Mouse (Mus musculus) liver, embryonic 16.5 days (tissue): ENCODE results near the gene Hlcs. TPM values are rescaled to one million over a fixed set of nuclear protein-coding genes. Genes with fewer than 3 reads are reported as not detected.

Source experiments
- ATAC-seq: fragments of 200-750 bp; cut with Nextera tagmentation; 2 replicates; pipeline ENCODE4 v1.8.0; 2017; ENCODE audit warnings: low read depth, mild to moderate bottlenecking, moderate number of reproducible peaks, moderate library complexity
- H3K27ac ChIP-seq: fragments of 300-500 bp; sonication (generic); 2 replicates; pipeline ENCODE4 v1.5.1; 2014; ENCODE audit warnings: mild to moderate bottlenecking, low read length
- H3K27me3 ChIP-seq: fragments of 300-500 bp; sonication (generic); 2 replicates; pipeline ENCODE4 v1.6.1; 2014; ENCODE audit warnings: low read depth, low read length, mixed read lengths; ENCODE audit not compliant: control insufficient read depth, insufficient read depth
- H3K36me3 ChIP-seq: fragments of 300-500 bp; sonication (generic); 2 replicates; pipeline ENCODE4 v1.6.1; 2014; ENCODE audit warnings: mild to moderate bottlenecking; ENCODE audit not compliant: control insufficient read depth, insufficient read depth
- H3K4me1 ChIP-seq: fragments of 300-500 bp; sonication (generic); 2 replicates; pipeline ENCODE4 v1.6.1; 2014; ENCODE audit warnings: low read depth, low read length, mixed read lengths; ENCODE audit not compliant: control insufficient read depth
- H3K4me2 ChIP-seq: fragments of 300-500 bp; sonication (generic); 2 replicates; pipeline ENCODE4 v1.6.1; 2014; ENCODE audit warnings: low read depth, low read length, mixed read lengths
- H3K4me3 ChIP-seq: fragments of 300-500 bp; sonication (generic); 2 replicates; pipeline ENCODE4 v1.5.1; 2014; ENCODE audit warnings: low read depth, mild to moderate bottlenecking, low read length
- H3K9ac ChIP-seq: fragments of 300-500 bp; sonication (generic); 2 replicates; pipeline ENCODE4 v1.6.1; 2014; ENCODE audit warnings: low read depth, low read length
- H3K9me3 ChIP-seq: fragments of 300-500 bp; sonication (generic); replicated peaks from 2 replicates; pipeline ENCODE4 v1.6.1; 2016; ENCODE audit warnings: low read length; ENCODE audit not compliant: control insufficient read depth
- WGBS: fragments of 180-500 bp; shearing (Covaris S2); extraction: QIAGEN DNeasy Blood & Tissue Kit; methylation state at CpG from one replicate; pipeline ENCODE4 v1.1.7; 2014; ENCODE audit not compliant: insufficient replicate concordance; 5-methylcytosine and 5-hydroxymethylcytosine counted together
- polyA plus RNA-seq: library from polyadenylated mRNA; unstranded; fragments of >200 nt; fragmentation: Nextera tagmentation; extraction: Ambion mirVana; gene quantifications from 2 replicates; pipeline ENCODE4 v1.2.1, GENCODE M21; 2015

The Hlcs gene
- polyA plus RNA-seq, 1 experiment from 2014 or later: 2.2 TPM

DNA sequence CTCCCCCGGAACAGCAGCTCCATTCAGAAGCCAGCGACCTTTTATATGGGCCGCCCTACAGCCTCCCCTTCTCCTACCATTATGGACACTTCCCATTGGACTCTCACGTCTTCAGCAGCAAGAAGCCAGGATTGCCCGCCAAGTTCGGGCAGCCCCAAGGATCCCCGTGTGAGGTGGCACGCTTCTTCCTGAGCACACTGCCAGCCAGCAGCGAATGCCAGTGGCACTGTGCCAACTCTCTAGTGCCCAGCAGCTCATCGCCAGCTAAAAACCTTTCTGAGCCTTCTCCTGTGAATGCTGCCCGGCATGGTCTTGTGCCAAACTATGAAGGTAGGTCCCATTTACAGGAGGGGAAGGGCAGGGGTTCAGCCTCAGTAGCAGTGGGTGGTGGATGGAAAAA is 190.1 kb downstream of the Hlcs start:
- Histone ChIP-seq H3K9me3 (no peaks in the 10 kb centered on the region), H3K36me3 (no peaks in the 10 kb centered on the region), H3K4me3 (no peak overlapping the region), H3K9ac (no peak overlapping the region), H3K27me3 (peaks cover 41% of the 10 kb centered on the region), H3K4me2 (no peak overlapping the region), H3K4me1 (no peaks in the 10 kb centered on the region), H3K27ac (no peak overlapping the region)
- 65% methylated on average over 11 of the region's 11 CpGs for WGBS
- ATAC-seq: no peak

DNA sequence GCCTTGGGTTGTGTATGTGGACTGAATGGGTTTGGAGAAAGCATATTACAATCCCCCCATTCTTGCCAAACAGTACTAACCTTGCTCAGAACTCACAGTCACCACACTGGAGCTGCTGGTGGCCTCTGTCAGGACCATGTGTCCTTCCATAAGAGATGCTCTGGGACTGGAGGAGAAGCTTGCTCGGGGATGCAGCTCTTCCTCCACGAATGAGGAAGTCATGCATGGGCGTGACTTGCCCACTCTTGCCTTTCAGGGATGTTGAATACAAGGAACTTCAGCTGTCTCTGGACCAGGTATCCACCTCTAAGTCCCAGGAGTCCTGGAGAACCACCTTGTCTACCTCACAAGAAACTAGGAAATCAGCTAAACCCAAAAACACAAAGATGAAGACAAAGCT is 191.0 kb downstream of the Hlcs start:
- no peak overlapping the region for H3K27ac ChIP-seq
- no peaks in the 10 kb centered on the region for H3K36me3 ChIP-seq
- H3K9me3 ChIP-seq: no peaks in the 10 kb centered on the region
- peaks cover 36% of the 10 kb centered on the region for H3K27me3 ChIP-seq
- H3K4me3 ChIP-seq: no peak overlapping the region
- no peak overlapping the region for H3K9ac ChIP-seq
- H3K4me1 ChIP-seq: no peaks in the 10 kb centered on the region
- ATAC-seq: no peak
- WGBS: 35% methylated on average over 3 of the region's 3 CpGs
- no peak overlapping the region for H3K4me2 ChIP-seq

DNA sequence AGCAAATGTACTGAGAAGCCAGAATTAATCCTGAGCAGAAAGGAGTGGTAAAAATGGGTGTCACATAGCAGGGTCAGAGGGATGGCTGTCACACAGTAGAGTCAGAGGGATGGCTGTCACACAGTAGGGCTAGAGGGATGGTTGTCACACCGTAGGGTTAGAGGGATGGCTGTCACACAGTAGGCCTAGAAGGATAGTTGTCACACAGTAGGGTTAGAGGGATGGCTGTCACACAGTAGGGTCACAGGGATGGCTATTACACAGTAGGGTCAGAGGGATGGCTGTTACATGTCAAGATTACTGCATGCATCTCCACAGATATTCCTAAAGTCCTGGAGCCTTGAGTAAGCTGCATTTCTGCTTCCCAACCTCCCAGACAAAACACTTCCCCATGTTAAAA is 195.0 kb downstream of the Hlcs start:
- H3K4me1 ChIP-seq: no peaks in the 10 kb centered on the region
- no peak overlapping the region for H3K4me3 ChIP-seq
- H3K4me2 ChIP-seq: no peak overlapping the region
- ATAC-seq: no peak
- no peak overlapping the region for H3K27ac ChIP-seq
- H3K9me3 ChIP-seq: no peaks in the 10 kb centered on the region
- H3K36me3 ChIP-seq: no peaks in the 10 kb centered on the region
- peaks cover 2% of the 10 kb centered on the region for H3K27me3 ChIP-seq
- H3K9ac ChIP-seq: no peak overlapping the region
- WGBS: 80% methylated on average over 1 of the region's 1 CpGs

DNA sequence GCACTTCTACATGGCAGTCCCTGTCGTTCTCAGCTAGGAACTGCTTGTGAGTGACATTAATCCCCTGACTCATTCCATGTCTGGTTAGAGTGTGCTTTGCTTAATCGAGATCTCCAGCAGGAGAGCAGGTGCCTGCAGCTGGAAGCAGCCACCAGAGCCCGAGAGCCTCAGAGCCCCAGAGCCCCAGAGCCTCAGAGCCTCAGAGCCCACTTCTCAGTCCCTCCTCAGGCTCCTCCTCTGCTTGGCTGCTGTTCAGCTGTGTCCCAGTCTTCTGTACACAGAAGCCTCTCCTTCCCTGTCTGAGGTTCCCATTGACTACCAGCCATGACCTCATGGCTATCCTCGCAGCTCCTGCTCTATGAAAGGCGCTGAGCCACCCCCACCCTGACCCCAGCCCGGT is 196.0 kb downstream of the Hlcs start:
- no peaks in the 10 kb centered on the region for H3K36me3 ChIP-seq
- H3K4me2 ChIP-seq: no peak overlapping the region
- H3K9me3 ChIP-seq: no peaks in the 10 kb centered on the region
- no peak overlapping the region for H3K9ac ChIP-seq
- no peak overlapping the region for H3K27ac ChIP-seq
- 42% methylated on average over 6 of the region's 6 CpGs for WGBS
- H3K4me1 ChIP-seq: no peaks in the 10 kb centered on the region
- 0 out of 2 replicates have a peak, but pooled peaks have one; percentile 2 for ATAC-seq
- no peaks in the 10 kb centered on the region; the same call in 1 of the 2 replicates for H3K27me3 ChIP-seq
- no peak overlapping the region for H3K4me3 ChIP-seq

DNA sequence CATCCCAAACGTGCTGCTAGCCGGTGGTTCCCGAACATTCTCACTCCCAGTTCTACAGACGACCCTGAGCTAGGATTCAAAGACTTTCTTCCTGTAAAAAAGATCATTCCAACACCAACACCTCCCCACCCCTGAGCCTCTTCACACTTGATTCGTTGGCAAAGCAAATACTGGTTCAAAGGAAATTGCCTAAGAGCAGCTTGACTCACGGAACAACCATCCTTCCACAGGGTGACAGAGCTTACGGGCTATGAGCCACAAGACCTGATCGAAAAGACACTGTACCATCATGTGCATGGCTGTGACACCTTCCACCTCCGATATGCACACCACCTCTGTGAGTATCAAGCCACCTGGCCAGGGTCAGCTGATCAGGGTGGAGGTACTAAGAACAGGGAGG is 198.7 kb downstream of the Hlcs start:
- no peak overlapping the region for H3K9ac ChIP-seq
- no peak overlapping the region for H3K27ac ChIP-seq
- ATAC-seq: no peak
- no peaks in the 10 kb centered on the region for H3K4me1 ChIP-seq
- H3K9me3 ChIP-seq: no peaks in the 10 kb centered on the region
- H3K4me2 ChIP-seq: no peak overlapping the region
- H3K4me3 ChIP-seq: no peak overlapping the region
- H3K27me3 ChIP-seq: no peaks in the 10 kb centered on the region
- H3K36me3 ChIP-seq: no peaks in the 10 kb centered on the region
- 60% methylated on average over 9 of the region's 9 CpGs for WGBS

DNA sequence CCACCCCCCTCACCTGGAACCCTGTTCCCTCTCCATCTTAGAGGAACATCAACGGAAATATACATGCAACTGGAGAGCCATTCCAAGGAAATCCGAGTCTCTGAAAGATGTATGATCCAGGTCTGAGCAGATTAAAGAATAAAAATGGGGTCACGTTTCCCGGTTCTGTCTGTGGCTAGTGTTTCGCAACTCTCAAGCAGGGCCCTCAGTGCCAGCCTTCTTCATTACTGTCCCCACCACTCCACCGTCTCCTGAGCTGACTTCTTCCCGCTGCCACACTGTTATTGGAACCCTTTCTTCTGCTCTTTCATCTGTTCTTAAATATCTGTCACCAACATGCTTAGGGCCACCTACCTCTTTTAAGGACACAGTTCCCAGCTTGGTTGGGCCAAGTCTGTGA is 200.2 kb downstream of the Hlcs start:
- no peaks in the 10 kb centered on the region for H3K4me1 ChIP-seq
- H3K9me3 ChIP-seq: no peaks in the 10 kb centered on the region
- no peaks in the 10 kb centered on the region for H3K36me3 ChIP-seq
- no peak overlapping the region for H3K4me2 ChIP-seq
- ATAC-seq: no peak
- H3K4me3 ChIP-seq: no peak overlapping the region
- H3K9ac ChIP-seq: no peak overlapping the region
- H3K27me3 ChIP-seq: no peaks in the 10 kb centered on the region
- WGBS: 45% methylated on average over 7 of the region's 7 CpGs
- no peak overlapping the region for H3K27ac ChIP-seq

DNA sequence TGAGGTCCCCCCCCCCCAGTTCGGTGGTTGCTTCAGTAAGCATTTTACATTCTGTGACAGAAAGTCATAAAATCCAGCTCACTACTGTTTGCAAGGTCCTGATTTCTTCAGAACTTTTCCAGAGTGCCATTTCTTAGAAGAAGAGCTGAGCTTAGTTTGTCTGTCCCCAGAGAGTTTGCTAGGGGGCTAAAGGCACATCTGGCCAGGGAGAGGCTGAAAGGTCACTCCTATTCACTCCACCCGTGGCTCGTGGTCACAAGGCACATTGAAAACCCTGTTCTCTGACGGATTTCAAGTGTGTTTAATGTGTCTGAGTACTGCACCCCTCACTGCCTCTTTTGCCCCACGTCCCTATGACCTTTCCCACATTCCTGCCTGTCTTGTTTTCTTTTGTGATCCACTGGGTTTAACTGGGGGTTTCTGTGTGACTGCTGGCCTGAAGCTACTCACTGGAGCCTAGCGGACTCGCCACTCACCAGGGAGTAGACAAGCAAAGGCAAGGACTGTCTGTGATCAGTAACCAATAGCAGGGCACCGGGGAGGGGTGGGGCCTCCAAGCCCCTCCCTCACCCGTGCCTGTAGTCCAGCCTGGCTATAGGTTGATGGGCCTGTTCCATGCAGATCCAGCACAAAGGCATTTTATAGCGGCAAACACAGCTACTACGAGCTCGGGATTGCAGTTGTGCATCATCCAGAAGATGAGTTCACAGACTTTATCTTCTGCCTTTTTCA is 215.5 kb downstream of the Hlcs start:
- Histone ChIP-seq H3K9me3 (no peaks in the 10 kb centered on the region), H3K4me1 (no peaks in the 10 kb centered on the region), H3K9ac (no peak overlapping the region), H3K27ac (no peak overlapping the region), H3K36me3 (no peaks in the 10 kb centered on the region), H3K27me3 (peaks cover 61% of the 10 kb centered on the region), H3K4me2 (no peak overlapping the region), H3K4me3 (no peak overlapping the region)
- 10% methylated on average over 12 of the region's 12 CpGs for WGBS
- ATAC-seq: no peak

DNA sequence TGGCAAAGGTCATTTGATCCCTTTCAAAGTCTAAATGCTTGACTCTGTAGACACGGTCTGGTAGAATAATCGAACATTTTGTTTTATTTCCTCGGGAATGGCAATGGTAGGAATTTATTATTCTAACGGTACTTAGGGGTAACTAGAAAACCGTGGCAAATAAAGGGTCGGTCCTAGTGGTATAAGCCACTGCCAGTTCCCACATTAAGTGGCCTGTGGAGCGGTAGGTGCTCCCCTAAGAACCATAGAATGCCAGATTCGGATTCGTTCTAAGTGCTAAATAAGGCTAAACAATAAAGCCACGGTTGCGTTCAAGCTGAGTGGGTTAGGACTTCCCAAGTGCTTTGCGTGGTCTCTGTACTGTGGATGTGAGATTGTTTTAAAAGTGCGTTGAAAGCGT is 216.9 kb downstream of the Hlcs start:
- Histone ChIP-seq H3K9ac (no peak overlapping the region), H3K4me3 (no peak overlapping the region), H3K27ac (no peak overlapping the region), H3K4me1 (no peaks in the 10 kb centered on the region), H3K27me3 (peaks cover 72% of the 10 kb centered on the region), H3K36me3 (no peaks in the 10 kb centered on the region), H3K4me2 (no peak overlapping the region), H3K9me3 (no peaks in the 10 kb centered on the region)
- 4% methylated on average over 14 of the region's 14 CpGs for WGBS
- ATAC-seq: no peak

DNA sequence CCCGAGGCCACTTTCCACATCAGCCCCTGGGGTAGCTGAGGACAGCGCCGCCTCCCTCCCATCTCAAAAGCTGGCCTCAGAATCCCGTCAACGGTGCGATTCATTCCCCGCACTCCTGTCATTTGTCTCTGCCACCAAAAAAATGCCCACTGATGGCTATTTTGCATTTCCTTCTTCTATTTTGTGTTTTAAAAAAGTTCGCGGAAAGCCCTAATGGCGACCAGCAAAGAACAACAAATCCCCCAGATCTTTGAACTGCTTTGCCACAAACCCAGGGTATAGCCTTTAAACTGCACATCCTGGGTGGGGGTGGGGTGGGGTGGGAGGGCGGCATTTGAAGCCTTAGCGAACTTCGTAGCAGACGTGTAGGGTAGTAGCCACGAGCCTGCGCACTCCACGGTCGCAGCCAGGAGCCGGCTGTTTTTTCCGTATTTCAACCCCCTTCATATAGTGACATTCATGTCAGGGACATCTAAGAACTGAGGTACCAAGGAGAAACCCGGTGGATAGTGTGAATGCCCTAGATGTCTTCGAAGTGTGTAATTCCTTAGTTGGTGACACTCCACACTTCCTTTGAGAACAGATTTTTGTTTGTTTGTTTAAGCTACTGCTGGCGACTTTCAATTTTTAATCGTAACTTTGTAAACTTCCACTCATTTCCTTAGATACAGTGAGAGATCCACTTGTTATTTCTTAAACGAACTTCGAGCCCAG is 218.1 kb downstream of the Hlcs start:
- Histone ChIP-seq H3K9ac (no peak overlapping the region), H3K4me2 (no peak overlapping the region), H3K4me3 (no peak overlapping the region), H3K27ac (no peak overlapping the region), H3K27me3 (peaks cover 80% of the 10 kb centered on the region), H3K36me3 (no peaks in the 10 kb centered on the region), H3K9me3 (no peaks in the 10 kb centered on the region), H3K4me1 (no peaks in the 10 kb centered on the region)
- no peak for ATAC-seq
- under 1% methylated on average over 26 of the region's 26 CpGs for WGBS
